Mouse (Mus musculus) forebrain, postnatal 0 days (tissue): ENCODE data around the gene Fbrsl1. TPM values are rescaled to one million over a fixed set of nuclear protein-coding genes. Genes with fewer than 3 reads are reported as not detected.

Experiments
- ATAC-seq: fragments of 200-750 bp; cut with Nextera tagmentation; 2 replicates; pipeline ENCODE4 v1.8.0; 2017; ENCODE audit warnings: mild to moderate bottlenecking, moderate library complexity
- DNase-seq: peaks from one replicate; pipeline ENCODE4 v3.0.0-alpha.2; 2015
- H3K27ac ChIP-seq: fragments of 300-500 bp; sonication (generic); 2 replicates; pipeline ENCODE4 v1.5.1; 2014; ENCODE audit warnings: low read depth, mild to moderate bottlenecking, antibody characterized with exemption, low read length, moderate library complexity, mixed read lengths
- H3K27me3 ChIP-seq: fragments of 300-500 bp; sonication (generic); 2 replicates; pipeline ENCODE4 v1.6.1; 2014; ENCODE audit warnings: mild to moderate bottlenecking, low read length, mixed read lengths; ENCODE audit not compliant: insufficient read depth
- H3K36me3 ChIP-seq: fragments of 300-500 bp; sonication (generic); 2 replicates; pipeline ENCODE4 v1.6.1; 2014; ENCODE audit warnings: mild to moderate bottlenecking, moderate library complexity; ENCODE audit not compliant: insufficient read depth
- H3K4me1 ChIP-seq: fragments of 300-500 bp; sonication (generic); 2 replicates; pipeline ENCODE4 v1.6.1; 2014; ENCODE audit warnings: antibody characterized with exemption; ENCODE audit not compliant: insufficient read depth
- H3K4me2 ChIP-seq: fragments of 300-500 bp; sonication (generic); 2 replicates; pipeline ENCODE4 v1.6.1; 2014; ENCODE audit warnings: low read depth, mild to moderate bottlenecking, moderate library complexity
- H3K4me3 ChIP-seq: fragments of 300-500 bp; sonication (generic); 2 replicates; pipeline ENCODE4 v1.5.1; 2014; ENCODE audit warnings: low read depth, low read length, mixed read lengths
- H3K9ac ChIP-seq: fragments of 300-500 bp; sonication (generic); 2 replicates; pipeline ENCODE4 v1.6.1; 2014; ENCODE audit warnings: mild to moderate bottlenecking
- H3K9me3 ChIP-seq: fragments of 300-500 bp; sonication (generic); 2 replicates; pipeline ENCODE4 v1.6.1; 2016; ENCODE audit warnings: low read length
- CTCF ChIP-seq: sonication (generic); IDR thresholded peaks from 2 replicates; pipeline ENCODE4 v1.5.1; 2016; ENCODE audit warnings: antibody characterized with exemption, control low read depth, low read depth
- whole genome bisulfite sequencing: fragments of 180-500 bp; shearing (Covaris S2); extraction: QIAGEN DNeasy Blood & Tissue Kit; methylation state at CpG from one replicate; pipeline ENCODE4 v1.1.7; 2014; 5-methylcytosine and 5-hydroxymethylcytosine counted together
- polyA plus RNA-seq: library from polyadenylated mRNA; unstranded; fragments of >200 nt; fragmentation: Nextera tagmentation; extraction: Ambion mirVana; gene quantifications from 2 replicates; pipeline ENCODE4 v1.2.1, GENCODE M21; 2015
- total RNA-seq: library from RNA; depleted of rRNA; stranded (reverse); fragments of >200 nt; gene quantifications from 2 replicates; pipeline ENCODE4 v1.2.3, GENCODE M21; 2014

Fbrsl1 gene
- total and polyA plus RNA-seq, 2 experiments from 2014 or later = 21.3 to 30.3 TPM

- Histone ChIP-seq H3K4me3 (no peak overlapping the region), H3K27me3 (no peaks in the 10 kb centered on the region), H3K4me2 (no peak overlapping the region), H3K9me3 (no peaks in the 10 kb centered on the region), H3K27ac (no peak overlapping the region), H3K9ac (no peak overlapping the region), H3K36me3 (no peaks in the 10 kb centered on the region), H3K4me1 (no peaks in the 10 kb centered on the region)
- WGBS = 29% methylated on average over 4 of the region's 4 CpGs
- ATAC-seq = no peak
- TF ChIP-seq CTCF = no peak
- DNase-seq = no peak
Measured at GRCm38 (mm10) chr5:110471285-110471684, 23.0 kb upstream of the Fbrsl1 start.

- WGBS = 69% methylated on average over 8 of the region's 8 CpGs
- no peak for ATAC-seq
Measured at GRCm38 (mm10) chr5:110469227-110469925, 21.1 kb upstream of the Fbrsl1 start.

DNA sequence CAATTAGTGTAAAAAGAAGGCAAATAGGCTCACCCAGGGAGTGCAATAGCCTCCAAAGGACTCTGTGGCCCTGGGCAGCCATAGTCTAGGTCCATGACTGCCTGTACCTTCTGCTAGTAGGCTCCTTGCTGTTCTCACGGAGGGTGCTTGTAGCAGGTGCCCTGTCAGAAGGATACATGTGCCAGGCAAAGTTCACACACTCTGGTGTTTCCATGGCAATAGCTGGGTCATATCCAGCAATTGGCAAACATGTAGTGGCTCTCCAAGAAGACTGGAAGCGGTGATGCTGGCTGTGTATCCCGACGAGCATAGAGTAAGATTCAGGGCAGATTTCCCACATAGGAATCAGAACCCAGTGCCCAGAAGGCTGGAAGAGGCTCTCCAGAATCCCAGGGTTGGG lies 20.0 kb upstream of the Fbrsl1 start:
- WGBS = 45% methylated on average over 4 of the region's 4 CpGs
- TF ChIP-seq CTCF = no peak
- peak; percentile 74 for ATAC-seq

More at GRCm38 (mm10) chr5:110469227-110469925, 21.1 kb upstream of the Fbrsl1 start:
- no peak for DNase-seq
- no peak overlapping the region for H3K9ac ChIP-seq
- H3K36me3 ChIP-seq = no peaks in the 10 kb centered on the region
- H3K4me1 ChIP-seq = no peaks in the 10 kb centered on the region
- H3K4me3 ChIP-seq = no peak overlapping the region
- no peak overlapping the region for H3K4me2 ChIP-seq
- no peaks in the 10 kb centered on the region for H3K27me3 ChIP-seq
- no peak overlapping the region for H3K27ac ChIP-seq
- TF ChIP-seq CTCF = no peak
- H3K9me3 ChIP-seq = no peaks in the 10 kb centered on the region

GRCm38 (mm10) chr5:110467725-110468124 lies 19.4 kb upstream of the Fbrsl1 start:
- no peak for TF ChIP-seq CTCF
- Histone ChIP-seq H3K27me3 (no peaks in the 10 kb centered on the region), H3K4me1 (no peaks in the 10 kb centered on the region), H3K9me3 (no peaks in the 10 kb centered on the region), H3K36me3 (no peaks in the 10 kb centered on the region), H3K27ac (no peak overlapping the region), H3K9ac (no peak overlapping the region), H3K4me3 (no peak overlapping the region), H3K4me2 (no peak overlapping the region)
- ATAC-seq (no peak), DNase-seq (peak; percentile 7)
- WGBS = 75% methylated on average over 6 of the region's 6 CpGs

More for the DNA sequence above, 20.0 kb upstream of the Fbrsl1 start:
- Histone ChIP-seq H3K9ac (no peak overlapping the region), H3K36me3 (no peaks in the 10 kb centered on the region), H3K9me3 (no peaks in the 10 kb centered on the region), H3K4me2 (no peak overlapping the region), H3K4me3 (no peak overlapping the region), H3K4me1 (no peaks in the 10 kb centered on the region), H3K27me3 (no peaks in the 10 kb centered on the region), H3K27ac (no peak overlapping the region)
- DNase-seq = peak; percentile 53

DNA sequence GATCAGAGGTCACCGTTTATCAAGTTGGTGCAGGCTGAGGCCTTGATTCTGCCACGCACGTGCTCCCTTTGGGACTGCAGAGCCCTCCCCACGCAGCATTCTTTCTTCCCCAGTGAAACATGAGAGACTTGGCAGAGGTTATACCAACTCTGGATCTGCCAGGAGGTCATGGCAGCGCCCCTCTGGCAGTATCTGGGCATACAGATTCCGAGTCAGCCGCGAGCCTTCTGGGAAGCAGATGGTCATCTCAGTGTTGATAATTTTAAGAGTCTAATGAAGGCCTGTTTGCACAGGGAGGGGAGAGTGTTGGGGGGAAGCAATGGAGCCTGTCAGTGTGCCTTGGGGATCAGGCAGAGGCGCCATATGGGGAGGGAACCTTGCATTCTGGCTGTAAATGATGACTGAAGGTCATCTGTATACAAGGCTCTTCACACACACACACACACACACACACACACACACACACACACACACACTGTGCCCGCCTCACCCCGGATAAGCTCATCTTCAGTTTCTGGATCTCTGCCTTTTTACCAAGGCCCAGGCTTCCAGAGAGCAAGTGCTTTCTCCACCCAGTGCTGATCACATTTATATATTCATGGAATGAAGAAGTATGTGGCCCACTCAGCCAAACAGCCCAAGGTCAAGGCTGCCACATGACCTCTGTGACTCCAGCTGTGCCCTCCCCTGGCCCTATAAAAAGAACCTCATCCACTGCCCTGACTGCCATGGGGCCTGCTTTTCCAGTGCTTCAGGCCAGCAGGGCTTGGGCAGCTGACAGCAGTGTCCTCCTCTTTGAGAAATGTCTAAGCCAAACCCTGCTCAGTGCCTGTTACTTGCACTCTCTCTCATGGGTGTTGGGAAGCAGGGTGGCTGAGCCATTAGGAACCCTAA lies 18.5 kb upstream of the Fbrsl1 start:
- Histone ChIP-seq H3K27me3 (no peaks in the 10 kb centered on the region), H3K4me2 (no peak overlapping the region), H3K4me3 (no peak overlapping the region), H3K4me1 (no peaks in the 10 kb centered on the region), H3K36me3 (no peaks in the 10 kb centered on the region), H3K27ac (0 out of 2 replicates have a peak overlapping the region, but pooled peaks have one; percentile 41), H3K9ac (no peak overlapping the region), H3K9me3 (no peaks in the 10 kb centered on the region)
- no peak for TF ChIP-seq CTCF
- peak; percentile 64 for ATAC-seq
- WGBS = 48% methylated on average over 11 of the region's 11 CpGs
- peak; percentile 46 for DNase-seq

- WGBS = 90% methylated on average over 2 of the region's 2 CpGs
- no peaks in the 10 kb centered on the region for H3K27me3 ChIP-seq
- no peak overlapping the region for H3K4me2 ChIP-seq
- no peak overlapping the region for H3K9ac ChIP-seq
- no peaks in the 10 kb centered on the region for H3K4me1 ChIP-seq
- ATAC-seq = no peak
- no peak overlapping the region for H3K27ac ChIP-seq
- no peak overlapping the region for H3K4me3 ChIP-seq
- H3K36me3 ChIP-seq = no peaks in the 10 kb centered on the region
- no peak for DNase-seq
- TF ChIP-seq CTCF = no peak
- H3K9me3 ChIP-seq = no peaks in the 10 kb centered on the region
Measured at GRCm38 (mm10) chr5:110462646-110463045, 14.3 kb upstream of the Fbrsl1 start.

- Histone ChIP-seq H3K4me2 (no peak overlapping the region), H3K27ac (no peak overlapping the region), H3K9ac (no peak overlapping the region), H3K4me1 (no peaks in the 10 kb centered on the region), H3K9me3 (no peaks in the 10 kb centered on the region), H3K4me3 (no peak overlapping the region), H3K36me3 (no peaks in the 10 kb centered on the region), H3K27me3 (no peaks in the 10 kb centered on the region)
- DNase-seq (no peak), ATAC-seq (peak; percentile 25; the same call in 1 of the 2 replicates)
- 50% methylated on average over 3 of the region's 3 CpGs for WGBS
- TF ChIP-seq CTCF = no peak
Measured at GRCm38 (mm10) chr5:110458936-110459335, 10.6 kb upstream of the Fbrsl1 start.
